Mouse (Mus musculus) liver, embryonic 12.5 days (tissue): ENCODE data around the gene Bsn. TPM values are rescaled to one million over a fixed set of nuclear protein-coding genes. Genes with fewer than 3 reads are reported as not detected.

Experiments
- ATAC-seq: fragments of 200-750 bp; cut with Nextera tagmentation; 2 replicates; pipeline ENCODE4 v1.8.0; 2017; ENCODE audit warnings: moderate number of reproducible peaks, mild to moderate bottlenecking, moderate library complexity
- H3K27ac ChIP-seq: fragments of 300-500 bp; sonication (generic); 2 replicates; pipeline ENCODE4 v1.5.1; 2016; ENCODE audit warnings: mild to moderate bottlenecking
- H3K27me3 ChIP-seq: fragments of 300-500 bp; sonication (generic); replicated peaks from 2 replicates; pipeline ENCODE4 v1.6.1; 2016; ENCODE audit warnings: mild to moderate bottlenecking, moderate library complexity
- H3K36me3 ChIP-seq: fragments of 300-500 bp; sonication (generic); 2 replicates; pipeline ENCODE4 v1.6.1; 2016; ENCODE audit warnings: mild to moderate bottlenecking, moderate library complexity
- H3K4me1 ChIP-seq: fragments of 300-500 bp; sonication (generic); 2 replicates; pipeline ENCODE4 v1.6.1; 2016
- H3K4me2 ChIP-seq: fragments of 300-500 bp; sonication (generic); 2 replicates; pipeline ENCODE4 v1.6.1; 2016; ENCODE audit warnings: mild to moderate bottlenecking, moderate library complexity
- H3K4me3 ChIP-seq: fragments of 300-500 bp; sonication (generic); 2 replicates; pipeline ENCODE4 v1.5.1; 2016; ENCODE audit warnings: mild to moderate bottlenecking, moderate library complexity
- H3K9ac ChIP-seq: fragments of 300-500 bp; sonication (generic); 2 replicates; pipeline ENCODE4 v1.6.1; 2016; ENCODE audit warnings: mild to moderate bottlenecking, moderate library complexity
- H3K9me3 ChIP-seq: fragments of 300-500 bp; sonication (generic); replicated peaks from 2 replicates; pipeline ENCODE4 v1.6.1; 2016; ENCODE audit warnings: mild to moderate bottlenecking, moderate library complexity
- WGBS: fragments of 180-500 bp; shearing (Covaris S2); methylation state at CpG from one replicate; pipeline ENCODE4 v1.1.7; 2016; ENCODE audit not compliant: insufficient replicate concordance; 5-methylcytosine and 5-hydroxymethylcytosine counted together
- polyA plus RNA-seq: library from polyadenylated mRNA; unstranded; fragments of >200 nt; fragmentation: Nextera tagmentation; extraction: Ambion mirVana; gene quantifications from 2 replicates; pipeline ENCODE4 v1.2.1, GENCODE M21; 2016

The Bsn gene
- polyA plus RNA-seq, 1 experiment from 2014 or later, result 2.8 TPM

- Histone ChIP-seq H3K4me1 (no peaks in the 10 kb centered on the region), H3K4me2 (no peak overlapping the region), H3K27ac (no peak overlapping the region), H3K9me3 (no peaks in the 10 kb centered on the region), H3K9ac (no peak overlapping the region), H3K4me3 (no peak overlapping the region), H3K27me3 (peaks cover 4% of the 10 kb centered on the region), H3K36me3 (no peaks in the 10 kb centered on the region)
- ATAC-seq, result no peak
- 46% methylated on average over 8 of the region's 8 CpGs for WGBS
Measured at GRCm38 (mm10) chr9:108165143-108165542, 25.0 kb downstream of the Bsn start.

- Histone ChIP-seq H3K4me2 (no peak overlapping the region), H3K4me1 (no peaks in the 10 kb centered on the region), H3K9me3 (no peaks in the 10 kb centered on the region), H3K9ac (no peak overlapping the region), H3K27ac (no peak overlapping the region), H3K36me3 (no peaks in the 10 kb centered on the region), H3K4me3 (no peak overlapping the region), H3K27me3 (peaks cover 17% of the 10 kb centered on the region)
- ATAC-seq, result no peak
- WGBS, result 67% methylated on average over 16 of the region's 16 CpGs
Measured at GRCm38 (mm10) chr9:108163646-108164284, 26.4 kb downstream of the Bsn start.

GRCm38 (mm10) chr9:108157891-108158290 is 32.3 kb downstream of the Bsn start:
- Histone ChIP-seq H3K9ac (no peak overlapping the region), H3K4me3 (no peak overlapping the region), H3K27ac (no peak overlapping the region), H3K36me3 (no peaks in the 10 kb centered on the region), H3K4me1 (no peaks in the 10 kb centered on the region), H3K27me3 (peaks cover 25% of the 10 kb centered on the region), H3K4me2 (no peak overlapping the region), H3K9me3 (no peaks in the 10 kb centered on the region)
- ATAC-seq, result no peak
- WGBS, result 61% methylated on average over 7 of the region's 7 CpGs

GRCm38 (mm10) chr9:108157451-108157850 is 32.7 kb downstream of the Bsn start:
- H3K9ac ChIP-seq, result no peak overlapping the region
- no peak overlapping the region for H3K27ac ChIP-seq
- no peak for ATAC-seq
- H3K4me1 ChIP-seq, result no peaks in the 10 kb centered on the region
- no peaks in the 10 kb centered on the region for H3K9me3 ChIP-seq
- H3K27me3 ChIP-seq, result peaks cover 25% of the 10 kb centered on the region
- WGBS, result 63% methylated on average over 6 of the region's 6 CpGs
- no peaks in the 10 kb centered on the region for H3K36me3 ChIP-seq
- no peak overlapping the region for H3K4me3 ChIP-seq
- H3K4me2 ChIP-seq, result no peak overlapping the region

GRCm38 (mm10) chr9:108156786-108157185 is 33.4 kb downstream of the Bsn start:
- no peak for ATAC-seq
- Histone ChIP-seq H3K9me3 (no peaks in the 10 kb centered on the region), H3K36me3 (no peaks in the 10 kb centered on the region), H3K4me3 (no peak overlapping the region), H3K27ac (no peak overlapping the region), H3K4me1 (no peaks in the 10 kb centered on the region), H3K9ac (no peak overlapping the region), H3K4me2 (no peak overlapping the region), H3K27me3 (peaks cover 25% of the 10 kb centered on the region)
- WGBS, result 79% methylated on average over 5 of the region's 5 CpGs

GRCm38 (mm10) chr9:108154814-108155213 is 35.4 kb downstream of the Bsn start:
- Histone ChIP-seq H3K4me2 (no peak overlapping the region), H3K36me3 (no peaks in the 10 kb centered on the region), H3K4me3 (no peak overlapping the region), H3K27me3 (peaks cover 18% of the 10 kb centered on the region), H3K4me1 (no peaks in the 10 kb centered on the region), H3K27ac (no peak overlapping the region), H3K9ac (no peak overlapping the region), H3K9me3 (no peaks in the 10 kb centered on the region)
- ATAC-seq, result no peak
- WGBS, result 66% methylated on average over 12 of the region's 12 CpGs

GRCm38 (mm10) chr9:108153516-108154448 is 36.4 kb downstream of the Bsn start:
- no peak overlapping the region for H3K4me3 ChIP-seq
- H3K36me3 ChIP-seq, result no peaks in the 10 kb centered on the region
- no peak overlapping the region for H3K4me2 ChIP-seq
- H3K9ac ChIP-seq, result no peak overlapping the region
- no peak overlapping the region for H3K27ac ChIP-seq
- WGBS, result 70% methylated on average over 12 of the region's 12 CpGs
- H3K27me3 ChIP-seq, result peaks cover 8% of the 10 kb centered on the region; the same call in 1 of the 2 replicates
- ATAC-seq, result no peak
- H3K4me1 ChIP-seq, result no peaks in the 10 kb centered on the region
- no peaks in the 10 kb centered on the region for H3K9me3 ChIP-seq

- no peak overlapping the region for H3K4me3 ChIP-seq
- 14% methylated on average over 1 of the region's 1 CpGs for WGBS
Measured at GRCm38 (mm10) chr9:108150486-108150885, 39.7 kb downstream of the Bsn start.

GRCm38 (mm10) chr9:108149817-108150216 is 40.4 kb downstream of the Bsn start:
- Histone ChIP-seq H3K9me3 (no peaks in the 10 kb centered on the region), H3K27ac (no peak overlapping the region), H3K9ac (no peak overlapping the region), H3K4me1 (no peaks in the 10 kb centered on the region), H3K36me3 (no peaks in the 10 kb centered on the region), H3K4me2 (no peak overlapping the region), H3K27me3 (no peaks in the 10 kb centered on the region; the same call in 1 of the 2 replicates), H3K4me3 (no peak overlapping the region)
- 45% methylated on average over 4 of the region's 4 CpGs for WGBS
- ATAC-seq, result no peak

More at GRCm38 (mm10) chr9:108150486-108150885, 39.7 kb downstream of the Bsn start:
- no peak for ATAC-seq
- no peaks in the 10 kb centered on the region for H3K9me3 ChIP-seq
- no peak overlapping the region for H3K4me2 ChIP-seq
- H3K4me1 ChIP-seq, result no peaks in the 10 kb centered on the region
- H3K27me3 ChIP-seq, result no peaks in the 10 kb centered on the region
- no peaks in the 10 kb centered on the region for H3K36me3 ChIP-seq
- no peak overlapping the region for H3K9ac ChIP-seq
- H3K27ac ChIP-seq, result no peak overlapping the region

GRCm38 (mm10) chr9:108147606-108148005 is 42.6 kb downstream of the Bsn start:
- Histone ChIP-seq H3K36me3 (no peaks in the 10 kb centered on the region), H3K9me3 (no peaks in the 10 kb centered on the region), H3K27me3 (no peaks in the 10 kb centered on the region; the same call in 1 of the 2 replicates), H3K27ac (no peak overlapping the region), H3K4me1 (no peaks in the 10 kb centered on the region), H3K4me3 (no peak overlapping the region), H3K4me2 (no peak overlapping the region), H3K9ac (no peak overlapping the region)
- WGBS, result 75% methylated on average over 5 of the region's 5 CpGs
- no peak for ATAC-seq

- no peak overlapping the region for H3K4me3 ChIP-seq
- 48% methylated on average over 4 of the region's 4 CpGs for WGBS
- H3K4me1 ChIP-seq, result no peaks in the 10 kb centered on the region
- no peak for ATAC-seq
- H3K4me2 ChIP-seq, result no peak overlapping the region
- no peaks in the 10 kb centered on the region for H3K9me3 ChIP-seq
- no peaks in the 10 kb centered on the region for H3K36me3 ChIP-seq
- no peaks in the 10 kb centered on the region; the same call in 1 of the 2 replicates for H3K27me3 ChIP-seq
- H3K27ac ChIP-seq, result no peak overlapping the region
- H3K9ac ChIP-seq, result no peak overlapping the region
Measured at GRCm38 (mm10) chr9:108146451-108146850, 43.7 kb downstream of the Bsn start.

GRCm38 (mm10) chr9:108145740-108146139 is 44.4 kb downstream of the Bsn start:
- no peak overlapping the region for H3K9ac ChIP-seq
- H3K9me3 ChIP-seq, result no peaks in the 10 kb centered on the region
- no peak overlapping the region for H3K27ac ChIP-seq
- WGBS, result 55% methylated on average over 6 of the region's 6 CpGs
- H3K4me3 ChIP-seq, result no peak overlapping the region
- no peaks in the 10 kb centered on the region for H3K36me3 ChIP-seq
- H3K4me1 ChIP-seq, result no peaks in the 10 kb centered on the region
- H3K27me3 ChIP-seq, result no peaks in the 10 kb centered on the region; the same call in 1 of the 2 replicates
- no peak for ATAC-seq
- H3K4me2 ChIP-seq, result no peak overlapping the region
